Mouse (Mus musculus) brain, embryonic 14.5 days (tissue): ENCODE measurements around the gene Atp9a.

Source experiments
- CTCF ChIP-seq: fragments of 200-500 bp; IDR thresholded peaks from 2 replicates; pipeline ENCODE4 v1.5.1; 2012; ENCODE audit warnings: inconsistent platforms, mild to moderate bottlenecking, moderate library complexity, borderline replicate concordance; ENCODE audit not compliant: insufficient read depth, insufficient read length; ENCODE audit errors: extremely low read depth
- POLR2A ChIP-seq: fragments of 200-500 bp; IDR thresholded peaks from 2 replicates; pipeline ENCODE4 v1.6.1; 2012; ENCODE audit warnings: mild to moderate bottlenecking, inconsistent platforms, borderline replicate concordance; ENCODE audit not compliant: poor library complexity, insufficient read depth, insufficient read length, severe bottlenecking; ENCODE audit errors: extremely low read depth

DNA sequence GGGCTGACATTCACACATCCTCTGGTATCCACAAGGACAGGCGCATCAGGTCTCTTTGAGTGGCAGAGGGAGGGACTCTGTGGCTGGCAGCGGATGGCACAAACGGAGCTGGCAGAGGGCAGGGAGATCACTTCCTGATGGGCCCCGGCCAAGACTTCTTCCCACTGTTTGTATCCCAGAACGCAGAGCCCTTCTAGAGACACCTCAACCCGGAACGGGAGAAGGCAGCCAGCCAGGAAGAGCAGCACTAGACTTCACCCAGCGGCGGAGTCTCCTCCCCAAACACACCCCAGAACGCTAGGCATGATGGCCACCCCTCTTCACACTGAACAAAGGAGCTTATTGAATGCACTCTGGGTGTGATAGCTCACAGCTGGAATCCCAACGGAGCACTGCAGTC, 8.2 kb downstream of the Atp9a start:
- TF ChIP-seq CTCF (no peak), POLR2A (no peak)
